Mouse (Mus musculus): Measurements from ENCODE around the gene Vwde. TPM values are rescaled to one million over a fixed set of nuclear protein-coding genes. Genes with fewer than 3 reads are reported as not detected.

Vwde gene
- not detected in 2 replicates for polyA plus RNA-seq (2012)

GRCm38 (mm10) chr6:13224596-13225227, at the start of gene Vwde:
TSS of gene Vwde (minus strand) at chr6:13224965.

Other genes starting within 250 kb of the Vwde start
- 8.2 and 9.6 TPM in 2 replicates for gene Tmem106b, start 155.2 kb downstream of the Vwde start, polyA plus RNA-seq (2012)